Mouse (Mus musculus) G1E (cell line): Measurements from ENCODE around the gene Plagl2.

Experiments
- CTCF ChIP-seq: IDR thresholded peaks from 2 replicates; pipeline ENCODE4 v1.5.1; 2012; ENCODE audit warnings: low read depth, low read length, inconsistent platforms, mixed read lengths
- POLR2AphosphoS5 ChIP-seq: IDR thresholded peaks from 2 replicates; pipeline ENCODE4 v1.6.1; 2012; ENCODE audit warnings: low read depth, low read length, inconsistent platforms; ENCODE audit not compliant: insufficient replicate concordance
- TAL1 ChIP-seq: conservative IDR thresholded peaks from 2 replicates; pipeline ENCODE4 v1.6.1; 2012; ENCODE audit warnings: low read depth, low read length, inconsistent platforms, mixed read lengths

DNA sequence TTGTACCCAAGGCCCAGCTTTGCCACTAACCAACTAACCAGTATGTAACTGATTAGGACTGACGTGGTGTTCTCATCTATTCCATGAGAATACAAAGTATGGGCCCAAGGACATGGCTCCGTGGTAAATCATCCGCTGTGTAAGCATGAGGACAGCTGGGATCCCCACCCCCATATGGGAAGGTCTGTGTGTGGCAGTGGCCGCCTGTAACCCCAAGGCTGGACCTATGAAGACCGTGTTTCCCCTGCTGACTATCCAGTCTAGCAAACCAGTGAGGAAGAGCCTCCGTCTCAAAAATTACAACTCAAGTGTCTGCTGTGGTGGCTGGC is 33.7 kb upstream of the Plagl2 start:
- TF ChIP-seq CTCF (no peak), POLR2AphosphoS5 (no peak), TAL1 (no peak)
